Mouse (Mus musculus) yolk sac, embryonic 10.5 days (tissue): ENCODE results near the gene Anxa2.

Experiments
- DNase-seq: peaks from one replicate; pipeline ENCODE4 v3.0.0-alpha.2; 2017; ENCODE audit warnings: low spot score

Anxa2 gene

GRCm38 (mm10) chr9:69512726-69513125 lies 59.3 kb downstream of the Anxa2 start:
- no peak for DNase-seq

GRCm38 (mm10) chr9:69514206-69514605 lies 60.8 kb downstream of the Anxa2 start:
- no peak for DNase-seq

- no peak for DNase-seq
These were observed 62.0 kb downstream of the Anxa2 start for GRCm38 (mm10) chr9:69515416-69515815.

GRCm38 (mm10) chr9:69517387-69518035 lies 64.1 kb downstream of the Anxa2 start:
- no peak for DNase-seq
